Mouse (Mus musculus): ENCODE measurements around the gene Vmn1r221. TPM values are rescaled to one million over a fixed set of nuclear protein-coding genes. Genes with fewer than 3 reads are reported as not detected.

Vmn1r221 gene
- polyA plus RNA-seq (2017; shearing (Covaris generic)): not detected

GRCm38 (mm10) chr13:23213827-23214226 lies at the start of gene Vmn1r221:
Vmn1r221 (plus strand) TSS chr13:23214127.

DNA sequence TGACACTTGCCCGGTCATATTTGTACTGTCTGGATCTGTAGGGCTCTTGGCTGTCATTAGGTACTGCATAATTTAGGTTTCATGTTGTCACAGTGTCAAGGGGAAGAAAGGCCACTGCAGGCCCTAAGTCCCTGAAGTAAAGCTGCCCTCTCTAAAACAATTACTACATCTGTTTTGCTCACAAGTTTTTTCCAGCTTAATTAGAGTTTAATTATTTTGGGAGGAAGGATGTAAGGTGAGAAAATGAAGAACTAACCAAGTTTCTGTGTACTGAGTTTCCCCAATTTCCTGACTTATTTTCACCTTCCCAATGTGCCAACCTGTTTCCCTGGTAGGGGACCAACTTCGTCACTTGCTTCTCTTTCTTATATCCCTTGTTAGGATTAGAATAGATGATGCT lies 26.1 kb upstream of the Vmn1r221 start, which contains the start of gene Vmn1r220:
TSS of gene Vmn1r220 (minus strand) at position 101 of the 400 bp plus-strand sequence.

GRCm38 (mm10) chr13:23235847-23236246 lies 21.9 kb downstream of the Vmn1r221 start, which contains the start of gene Vmn1r222:
Vmn1r222 (minus strand) TSS chr13:23235947.

DNA sequence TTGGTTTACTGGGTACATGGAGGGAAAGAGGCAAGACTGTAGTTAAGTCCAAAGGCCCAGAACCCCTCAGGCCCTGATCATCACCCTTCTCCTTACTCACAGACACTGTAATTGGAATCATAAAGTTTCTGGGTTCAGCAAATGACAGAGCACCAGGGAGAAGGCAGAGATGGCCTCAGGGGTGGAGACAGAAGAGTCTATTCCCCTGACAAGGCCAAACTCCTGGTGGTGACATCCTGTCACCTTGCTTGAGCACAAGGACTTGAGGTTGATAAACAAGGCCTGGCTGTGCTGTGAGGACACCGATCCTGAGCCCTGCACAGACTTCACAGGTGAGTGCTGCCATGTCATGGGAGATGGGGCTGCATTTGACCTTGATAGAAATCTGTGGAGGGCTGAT lies 32.9 kb downstream of the Vmn1r221 start, which contains the start of gene Vmn1r223:
TSS of gene Vmn1r223 (plus strand) at position 301 of the 400 bp plus-strand sequence.

Other genes with a start within 250 kb of the Vmn1r221 start
- not detected for gene Vmn1r213, start 206.5 kb upstream of the Vmn1r221 start, polyA plus RNA-seq (2017; shearing (Covaris generic))
- not detected for gene Vmn1r214, start 183.7 kb upstream of the Vmn1r221 start, polyA plus RNA-seq (2017; shearing (Covaris generic))
- gene Vmn1r215, start 146.1 kb upstream of the Vmn1r221 start, polyA plus RNA-seq (2017; shearing (Covaris generic)): not detected
- gene Vmn1r217, start 95.9 kb upstream of the Vmn1r221 start, polyA plus RNA-seq (2017; shearing (Covaris generic)): not detected
- not detected for gene Vmn1r218, start 81.0 kb upstream of the Vmn1r221 start, polyA plus RNA-seq (2017; shearing (Covaris generic))
- not detected for gene Vmn1r219, start 54.8 kb upstream of the Vmn1r221 start, polyA plus RNA-seq (2017; shearing (Covaris generic))
- gene Vmn1r220, start 26.2 kb upstream of the Vmn1r221 start, polyA plus RNA-seq (2017; shearing (Covaris generic)): 0.05 TPM
- gene Vmn1r222, start 21.8 kb downstream of the Vmn1r221 start, polyA plus RNA-seq (2017; shearing (Covaris generic)): not detected
- gene Vmn1r223, start 33.0 kb downstream of the Vmn1r221 start, polyA plus RNA-seq (2017; shearing (Covaris generic)): not detected
- gene Zfp322a, start 155.1 kb downstream of the Vmn1r221 start, polyA plus RNA-seq (2017; shearing (Covaris generic)): 10.4 TPM
- gene Abt1, start 209.7 kb downstream of the Vmn1r221 start, polyA plus RNA-seq (2017; shearing (Covaris generic)): 18.0 TPM